Comparison of ENCODE assay signal across 8 mouse cellular contexts in genomic region chr15:79140866-79141565, GRCm38 (mm10). TPM values are rescaled to one million over a fixed set of nuclear protein-coding genes. Genes with fewer than 3 reads are reported as not detected.
DNase-seq lines count a peak whose midpoint lies in the region; ATAC-seq lines count a peak whose summit lies in the region.

TSS of gene Polr2f (plus strand) at chr15:79141009.
TSS of gene 1700088E04Rik (minus strand) at chr15:79141253.

- DNase-seq in WW6 (ENCODE audit: low read depth, low spot score): peak; percentile 93
- DNase-seq in cerebellum, postnatal 4 days (ENCODE audit: low spot score in 2 of 2): peak; percentile 83 to 94
- peak; percentile 95 for DNase-seq in gastrocnemius, adult 18-20 months (ENCODE audit: low spot score)
- peak; percentile 96 for DNase-seq in left cerebral cortex, adult 18-20 months (ENCODE audit: low spot score in 2 of 2)
- DNase-seq in right cerebral cortex, adult 18-20 months: peak; percentile 96
- peak; percentile 75 for DNase-seq in urinary bladder, postnatal 10 days (ENCODE audit: low spot score)

- peak within 1 kb of the TSS; percentile 81 for H3K9ac ChIP-seq in hindbrain, embryonic 16.5 days (ENCODE audit: low read depth, low read length)

- H3K27ac ChIP-seq in hindbrain, embryonic 16.5 days (ENCODE audit: low read depth, low read length): peak within 1 kb of the TSS; percentile 71; the same call in 1 of the 2 replicates
- H3K27ac ChIP-seq in macrophage: peak within 1 kb of the TSS; percentile 42

- ATAC-seq in hindbrain, embryonic 16.5 days: peak; percentile 93

- under 1% methylated on average over 57 of the region's 57 CpGs for WGBS in hindbrain, embryonic 16.5 days
- WGBS in macrophage (ENCODE audit: missing documents): under 1% methylated on average over 57 of the region's 57 CpGs

- peaks cover 5% of the 10 kb centered on the region; the same call in 1 of the 2 replicates for H3K36me3 ChIP-seq in hindbrain, embryonic 16.5 days (ENCODE audit: control insufficient read depth, insufficient read depth, low read length)
- peaks cover 17% of the 10 kb centered on the region; the same call in 1 of the 2 replicates for H3K36me3 ChIP-seq in macrophage (ENCODE audit: inconsistent target)

- no peaks in the 10 kb centered on the region for H3K9me3 ChIP-seq in hindbrain, embryonic 16.5 days (ENCODE audit: control insufficient read depth, low read length)

- H3K27me3 ChIP-seq in hindbrain, embryonic 16.5 days (replicated peaks; ENCODE audit: control insufficient read depth, insufficient read depth, low read length): no peaks in the 10 kb centered on the region

- H3K4me2 ChIP-seq in hindbrain, embryonic 16.5 days (ENCODE audit: low read length): peak within 1 kb of the TSS; percentile 87

- H3K4me3 ChIP-seq in hindbrain, embryonic 16.5 days (ENCODE audit: low read length): peak within 1 kb of the TSS; percentile 80
- peak within 1 kb of the TSS; percentile 97 for H3K4me3 ChIP-seq in macrophage (ENCODE audit: inconsistent target)

- peaks cover 15% of the 10 kb centered on the region for H3K79me2 ChIP-seq in macrophage (ENCODE audit: inconsistent target)

- peaks cover 16% of the 10 kb centered on the region for H3K4me1 ChIP-seq in hindbrain, embryonic 16.5 days (ENCODE audit: control insufficient read depth, insufficient read depth, low read depth, low read length)

RNA-seq across cellular contexts. Expression of gene Polr2f, which starts in this region (rescaled TPM):
- 10 to 100 TPM; 69.3 to 76.8 TPM for total RNA-seq in gastrocnemius, adult 18-20 months (2021)
- polyA plus RNA-seq in hindbrain, embryonic 16.5 days (2015; fragmentation: Nextera tagmentation; extraction: Ambion mirVana): 258 and 285 TPM in 2 replicates
- total RNA-seq in left cerebral cortex, adult 18-20 months (2021): 100 to 1,000 TPM; 102 to 111 TPM
- 10 to 100 TPM in 15 of 26 experiments, 1 to 10 TPM in 11; 1.3 to 29.8 (median 15.1) TPM for total RNA-seq in macrophage (2018; cell fraction: chromatin; rRNA removed)
- 10 to 100 TPM; 38.3 to 72.5 (median 54.1) TPM for total RNA-seq in macrophage (2018; cell fraction: cytosol; rRNA removed)
- total RNA-seq in macrophage (2018; cell fraction: nucleus; rRNA removed): 10 to 100 TPM in 21 of 26 experiments, 1 to 10 TPM in 5; 5.0 to 29.5 (median 14.5) TPM
- 27.6 to 119 TPM (median 69.4 TPM) in 3 replicates for polyA plus RNA-seq in macrophage (2018)

RNA-seq across cellular contexts. Expression of gene 1700088E04Rik, which starts in this region (rescaled TPM):
- 1 to 10 TPM; 1.1 to 1.2 TPM for total RNA-seq in gastrocnemius, adult 18-20 months (2021)
- polyA plus RNA-seq in hindbrain, embryonic 16.5 days (2015; fragmentation: Nextera tagmentation; extraction: Ambion mirVana): 18.0 and 20.2 TPM in 2 replicates
- 10 to 100 TPM in 1 of 2 experiments, 1 to 10 TPM in 1; 7.3 to 10.8 TPM for total RNA-seq in left cerebral cortex, adult 18-20 months (2021)
- 1 to 10 TPM in 4 of 26 experiments, under 1 TPM in 1, not detected in 21; 0.77 to 3.5 (median 1.6) TPM for total RNA-seq in macrophage (2018; cell fraction: chromatin; rRNA removed)
- 1 to 10 TPM in 11 of 26 experiments, under 1 TPM in 15; 0.30 to 1.8 (median 0.92) TPM for total RNA-seq in macrophage (2018; cell fraction: cytosol; rRNA removed)
- 1 to 10 TPM in 6 of 26 experiments, under 1 TPM in 3, not detected in 17; 0.41 to 3.3 (median 1.5) TPM for total RNA-seq in macrophage (2018; cell fraction: nucleus; rRNA removed)
- polyA plus RNA-seq in macrophage (2018): 0.56 to 1.1 TPM (median 0.74 TPM) in 3 replicates

Comparison
In these comparisons a context has a peak if more than half of its experiments do, and no peak if none do; other contexts are left out.
1. Peak in every context shown above with its lines: DNase-seq, ATAC-seq, H3K4me3 ChIP-seq and H3K27ac ChIP-seq.